Mouse (Mus musculus) lung, adult 10 weeks (tissue): ENCODE results near the gene Pycr1. TPM values are rescaled to one million over a fixed set of nuclear protein-coding genes. Genes with fewer than 3 reads are reported as not detected.

Source experiments
- polyA plus RNA-seq: library from polyadenylated mRNA; stranded (reverse); fragments of 350-450 nt; fragmentation: Illumina TruSeq; extraction: RNeasy Lipid Tissue Mini Kit (QIAGEN cat#74804); gene quantifications from one replicate; pipeline ENCODE4 v1.2.3, GENCODE M21; 2014; ENCODE audit warnings: low read depth, low replicate concordance; ENCODE audit not compliant: insufficient read depth

Gene Pycr1
- polyA plus RNA-seq: 1.4 TPM

DNA sequence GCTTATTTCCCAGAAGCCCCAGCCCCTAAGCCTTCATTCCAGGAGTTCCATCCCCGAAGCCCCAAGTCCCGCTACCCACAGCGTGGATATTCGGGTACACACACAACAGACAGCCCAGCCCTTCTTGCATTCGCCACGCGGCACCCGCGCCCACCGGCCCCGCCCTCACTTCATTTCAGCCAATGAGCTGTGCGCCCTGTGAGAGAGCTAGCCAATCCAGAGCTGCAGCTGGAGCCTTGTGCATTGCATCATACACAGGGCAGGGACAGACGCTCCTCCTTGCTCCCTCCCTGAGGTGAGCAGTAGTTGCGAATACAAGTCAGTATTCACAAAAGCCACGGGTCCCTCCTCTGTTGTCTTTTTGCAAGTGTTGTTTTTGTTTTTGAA, at the start of gene Pycr1:
Gene Pycr1 (minus strand): TSS at position 169 of the 387 bp plus-strand sequence.

DNA sequence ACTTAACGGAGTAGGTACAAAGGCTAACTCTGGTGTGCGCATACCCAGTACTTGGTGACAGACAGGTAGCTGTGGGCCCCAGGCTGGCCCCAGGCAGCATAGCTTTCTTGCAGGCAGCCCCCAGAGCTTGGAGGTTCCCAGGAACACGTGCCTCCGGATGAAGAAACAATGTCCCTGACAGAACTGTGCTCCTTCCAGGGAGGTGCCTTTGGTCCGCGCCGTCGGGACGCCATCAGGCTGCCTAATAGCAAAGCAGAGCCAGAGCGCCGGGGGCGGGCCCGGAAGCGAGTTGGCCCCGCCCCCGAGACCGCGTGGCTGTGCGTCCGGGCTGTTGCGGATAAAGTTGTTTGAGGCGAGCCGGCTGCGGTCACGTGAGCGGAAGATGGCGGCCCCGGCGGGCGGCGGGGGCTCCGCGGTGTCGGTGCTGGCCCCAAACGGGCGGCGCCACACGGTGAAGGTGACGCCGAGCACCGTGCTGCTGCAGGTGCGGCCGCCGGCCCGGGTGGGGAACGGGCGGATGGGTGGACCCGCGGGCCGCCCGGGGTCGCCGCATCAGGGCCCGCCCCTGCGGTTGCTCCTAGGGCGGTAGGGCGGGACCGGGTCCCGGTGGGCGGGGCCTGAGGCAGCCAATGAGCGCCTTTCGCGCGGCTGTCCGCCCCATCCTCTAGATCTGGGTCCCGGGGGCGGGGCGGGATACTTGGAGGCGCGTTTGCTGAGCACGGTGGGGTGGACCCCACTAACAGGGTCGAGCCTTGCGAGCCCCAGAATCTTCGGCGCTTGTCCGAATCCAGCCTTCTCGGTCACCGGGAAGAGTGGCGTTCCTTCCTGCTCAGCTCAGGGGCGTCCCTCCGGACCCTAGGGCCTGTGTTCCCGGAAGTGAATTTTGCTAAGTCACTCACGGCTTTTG, 29.4 kb upstream of the Pycr1 start, which contains the start of gene Aspscr1:
Gene Aspscr1 (plus strand): TSS at position 287 of the 907 bp plus-strand sequence.

DNA sequence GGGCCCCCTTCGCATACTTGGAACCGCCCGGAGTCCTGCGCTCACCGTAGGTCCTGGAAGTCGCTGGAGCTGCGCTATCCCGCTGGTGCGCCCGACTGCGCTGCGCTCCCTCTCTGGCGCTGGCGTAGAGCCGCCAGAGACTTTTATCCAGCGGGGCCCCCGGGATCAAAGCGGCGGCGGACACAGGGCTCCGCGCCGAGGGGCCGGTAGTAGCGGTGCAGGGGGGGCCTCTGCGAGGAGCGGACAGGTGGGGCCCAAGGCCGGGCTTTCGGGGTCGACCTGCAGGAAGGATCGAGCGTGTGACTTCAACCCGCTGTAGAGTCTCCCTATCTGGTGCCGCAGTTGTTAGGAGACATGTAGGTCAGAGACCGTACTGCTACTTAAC, 17.5 kb upstream of the Pycr1 start, which contains the start of gene Notum:
Gene Notum (minus strand): TSS at position 100 of the 385 bp plus-strand sequence.

GRCm38 (mm10) chr11:120648001-120648476, 4.5 kb upstream of the Pycr1 start, which contains the start of gene Myadml2:
Gene Myadml2 (minus strand): TSS chr11:120648158.

DNA sequence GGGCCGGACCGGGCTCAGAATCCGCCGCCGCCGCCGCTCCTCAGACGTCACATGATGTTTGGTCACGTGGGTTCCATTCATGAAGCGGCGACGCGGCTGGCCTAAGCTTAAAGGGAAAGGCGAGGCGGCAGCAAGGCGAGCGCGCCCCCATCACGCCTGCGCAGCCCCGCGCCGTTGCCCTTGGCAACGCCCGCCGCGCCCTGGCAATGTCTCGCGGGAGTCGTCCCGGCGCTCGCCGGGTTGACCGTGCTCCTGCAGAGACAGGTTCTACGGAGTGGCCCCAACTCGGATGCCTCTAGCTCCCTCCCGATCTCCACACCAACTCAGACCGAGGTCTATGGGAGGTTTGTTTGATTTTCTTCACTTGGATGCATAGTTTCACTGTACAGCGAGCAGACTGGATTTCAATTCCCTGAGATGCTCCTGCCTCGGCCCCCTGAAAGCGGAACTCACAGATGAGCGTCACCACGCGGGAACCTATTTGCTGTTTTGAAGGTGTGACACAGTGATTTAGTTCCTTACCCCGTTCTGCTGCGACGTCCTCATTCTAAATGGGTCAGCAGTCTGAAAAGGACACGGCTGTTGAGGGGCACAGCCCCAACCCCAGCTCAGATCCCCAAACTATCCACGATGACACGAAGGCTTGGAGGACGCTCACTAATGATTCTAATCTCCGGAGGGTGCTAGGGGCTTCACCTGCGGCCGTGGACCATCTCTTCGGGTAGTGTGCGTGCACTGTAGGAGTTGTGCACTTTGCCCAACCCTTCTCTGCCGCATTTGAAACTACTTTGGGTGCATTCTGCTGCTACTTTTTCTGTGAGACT, 9.8 kb downstream of the Pycr1 start, which contains the start of gene Mafg:
Gene Mafg (minus strand): TSS at position 81 of the 824 bp plus-strand sequence.

GRCm38 (mm10) chr11:120625152-120625775, 18.3 kb downstream of the Pycr1 start, which contains the start of gene Sirt7:
Gene Sirt7 (minus strand): TSS chr11:120625240.

DNA sequence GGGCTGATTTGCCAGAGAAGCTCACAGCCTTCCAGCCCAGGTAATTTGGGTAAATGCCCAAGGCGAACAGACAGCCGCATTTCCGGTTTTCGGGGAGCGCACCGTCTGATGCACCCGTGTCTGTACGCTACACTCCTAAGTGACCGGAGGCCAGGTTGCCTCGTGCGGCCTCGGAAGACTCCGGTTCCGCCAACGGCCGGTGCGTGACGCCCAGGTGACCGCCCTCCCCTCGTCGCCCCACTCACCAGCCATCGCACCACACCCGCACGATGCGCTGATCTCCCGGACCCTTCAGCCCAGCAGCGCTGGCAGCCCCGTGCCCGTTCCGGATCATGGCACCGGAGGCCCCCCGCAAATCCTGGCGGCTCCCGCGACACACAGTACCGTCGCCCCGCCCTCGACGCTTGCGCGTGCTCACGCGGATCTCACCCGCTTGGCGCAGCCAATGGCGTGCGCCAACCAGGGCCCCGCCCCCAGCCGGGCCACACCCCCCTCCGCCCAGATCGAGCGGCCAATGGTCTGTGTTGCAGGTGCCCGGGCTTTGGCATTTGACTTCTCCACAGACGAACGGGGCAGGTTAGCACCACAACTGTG, 26.0 kb downstream of the Pycr1 start, which contains the start of gene Pcyt2:
Gene Pcyt2 (minus strand): TSS at position 418 of the 594 bp plus-strand sequence.

GRCm38 (mm10) chr11:120608241-120609034, 35.1 kb downstream of the Pycr1 start, which contains the start of gene Npb:
Gene Npb (plus strand): TSS chr11:120608477.

DNA sequence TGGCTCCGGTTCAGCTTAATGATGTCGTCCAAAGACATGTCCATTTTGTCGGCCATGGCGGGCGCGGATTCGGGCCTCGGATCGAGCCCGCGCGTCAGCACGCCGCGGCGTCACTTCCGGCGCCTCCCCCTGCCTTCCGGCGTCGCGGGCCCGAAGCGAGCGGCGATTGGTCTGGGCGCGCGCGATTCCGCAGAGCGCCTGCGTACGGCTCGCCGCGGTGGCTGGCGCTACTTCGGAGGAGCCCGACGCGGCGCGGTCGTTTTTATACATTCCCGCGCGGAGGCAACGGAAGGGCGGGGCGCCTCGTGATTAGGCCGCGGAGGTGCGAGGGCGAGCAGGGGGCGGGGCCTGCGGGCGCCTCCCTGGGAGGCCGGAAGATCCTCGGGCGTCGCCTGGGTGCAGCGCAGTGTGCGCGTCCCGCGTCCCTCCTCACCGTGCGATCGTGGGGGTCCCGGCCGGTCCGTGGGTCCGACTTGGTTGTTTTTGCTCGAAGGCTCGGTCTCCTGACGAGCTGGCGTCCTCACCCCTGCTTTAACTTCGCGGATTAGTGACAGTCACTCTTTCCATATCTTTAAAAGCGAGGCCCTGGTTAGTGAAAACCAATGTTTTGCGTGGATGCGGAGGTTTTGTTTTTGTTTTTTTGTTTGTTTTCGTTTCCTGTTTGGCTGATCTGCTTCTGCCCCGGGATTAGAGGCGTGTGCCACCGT, 45.1 kb downstream of the Pycr1 start, which contains the start of the genes Alyref and Anapc11:
Gene Alyref (minus strand): TSS at position 83 of the 707 bp plus-strand sequence.
Gene Anapc11 (plus strand): TSS at position 139 of the 707 bp plus-strand sequence.

Other genes starting within 250 kb of the Pycr1 start
- 19.5 TPM for gene Nploc4, start 206.1 kb downstream of the Pycr1 start, polyA plus RNA-seq
- gene Tspan10, start 201.1 kb downstream of the Pycr1 start, polyA plus RNA-seq: not detected
- gene Pde6g, start 190.3 kb downstream of the Pycr1 start, polyA plus RNA-seq: not detected
- gene Oxld1, start 185.7 kb downstream of the Pycr1 start, polyA plus RNA-seq: 13.4 TPM
- 13.6 TPM for gene Ccdc137, start 185.7 kb downstream of the Pycr1 start, polyA plus RNA-seq
- 10.8 TPM for gene Arl16, start 176.2 kb downstream of the Pycr1 start, polyA plus RNA-seq
- 65.4 TPM for gene Mrpl12, start 159.2 kb downstream of the Pycr1 start, polyA plus RNA-seq
- gene Slc25a10, start 151.9 kb downstream of the Pycr1 start, polyA plus RNA-seq: 42.5 TPM
- 0.15 TPM for gene Gcgr, start 113.1 kb downstream of the Pycr1 start, polyA plus RNA-seq
- gene Mcrip1, start 94.0 kb downstream of the Pycr1 start, polyA plus RNA-seq: 138 TPM
- not detected for gene Ppp1r27, start 92.6 kb downstream of the Pycr1 start, polyA plus RNA-seq
- gene P4hb, start 70.5 kb downstream of the Pycr1 start, polyA plus RNA-seq: 289 TPM
- 361 TPM for gene Arhgdia, start 62.1 kb downstream of the Pycr1 start, polyA plus RNA-seq
- gene Alyref, start 45.4 kb downstream of the Pycr1 start, polyA plus RNA-seq: 49.0 TPM
- gene Anapc11, start 45.3 kb downstream of the Pycr1 start, polyA plus RNA-seq: 82.6 TPM
- gene Npb, start 35.3 kb downstream of the Pycr1 start, polyA plus RNA-seq: 1.3 TPM
- 51.7 TPM for gene Pcyt2, start 25.8 kb downstream of the Pycr1 start, polyA plus RNA-seq
- 39.1 TPM for gene Sirt7, start 18.5 kb downstream of the Pycr1 start, polyA plus RNA-seq
- gene Mafg, start 10.2 kb downstream of the Pycr1 start, polyA plus RNA-seq: 17.0 TPM
- 1.6 TPM for gene Myadml2, start 4.4 kb upstream of the Pycr1 start, polyA plus RNA-seq
- 8.1 TPM for gene Notum, start 17.4 kb upstream of the Pycr1 start, polyA plus RNA-seq
- gene Aspscr1, start 29.2 kb upstream of the Pycr1 start, polyA plus RNA-seq: 44.2 TPM
- 82.4 TPM for gene Cenpx, start 70.0 kb upstream of the Pycr1 start, polyA plus RNA-seq
- 15.4 TPM for gene Lrrc45, start 70.2 kb upstream of the Pycr1 start, polyA plus RNA-seq
- gene Rac3, start 77.7 kb upstream of the Pycr1 start, polyA plus RNA-seq: 44.3 TPM
- gene Dcxr, start 83.5 kb upstream of the Pycr1 start, polyA plus RNA-seq: 185 TPM
- 5,777 TPM for gene Cbr2, start 88.3 kb upstream of the Pycr1 start, polyA plus RNA-seq
- 0.87 TPM for gene Hmga1b, start 119.0 kb upstream of the Pycr1 start, polyA plus RNA-seq
- gene Rfng, start 140.4 kb upstream of the Pycr1 start, polyA plus RNA-seq: 18.4 TPM
- 62.0 TPM for gene Gps1, start 140.5 kb upstream of the Pycr1 start, polyA plus RNA-seq
- 23.6 TPM for gene Dus1l, start 152.6 kb upstream of the Pycr1 start, polyA plus RNA-seq
- 145 TPM for gene Fasn, start 180.8 kb upstream of the Pycr1 start, polyA plus RNA-seq